Mouse (Mus musculus): ENCODE data around the gene Gm47289. TPM values are rescaled to one million over a fixed set of nuclear protein-coding genes. Genes with fewer than 3 reads are reported as not detected.

Gm47289 gene
- total and polyA plus RNA-seq, 2 experiments = not detected

- Histone ChIP-seq H3K27ac (replicated peaks; ENCODE audit: insufficient read depth, low read depth, low read length) (no peak overlapping the region), H3K36me3 (ENCODE audit: control insufficient read depth, insufficient read depth, low read length) (no peaks in the 10 kb centered on the region), H3K4me3 (ENCODE audit: insufficient read depth, low read depth, low read length) (no peak overlapping the region), H3K27me3 (ENCODE audit: control insufficient read depth, insufficient read depth, low read length) (no peaks in the 10 kb centered on the region), H3K79me2 (ENCODE audit: control insufficient read depth, insufficient read depth, low read length) (no peaks in the 10 kb centered on the region), H3K4me1 (ENCODE audit: control insufficient read depth, insufficient read depth, low read length) (no peaks in the 10 kb centered on the region), H3K9ac (ENCODE audit: low read depth, low read length) (no peak overlapping the region)
- DNase-seq (ENCODE audit: extremely low read depth, low read depth, low spot score) = no peak
- TF ChIP-seq CTCF (IDR thresholded peaks at IDR 0.05; ENCODE audit: low read depth, low read length) = no peak
- TF ChIP-seq POLR2A (IDR thresholded peaks at IDR 0.05; ENCODE audit: extremely low read depth, insufficient read depth, low read length) = no peak
- WGBS = 84% methylated on average over 18 of the region's 18 CpGs
Measured at GRCm38 (mm10) chr9:119122596-119123369, 36.2 kb upstream of the Gm47289 start.

DNA sequence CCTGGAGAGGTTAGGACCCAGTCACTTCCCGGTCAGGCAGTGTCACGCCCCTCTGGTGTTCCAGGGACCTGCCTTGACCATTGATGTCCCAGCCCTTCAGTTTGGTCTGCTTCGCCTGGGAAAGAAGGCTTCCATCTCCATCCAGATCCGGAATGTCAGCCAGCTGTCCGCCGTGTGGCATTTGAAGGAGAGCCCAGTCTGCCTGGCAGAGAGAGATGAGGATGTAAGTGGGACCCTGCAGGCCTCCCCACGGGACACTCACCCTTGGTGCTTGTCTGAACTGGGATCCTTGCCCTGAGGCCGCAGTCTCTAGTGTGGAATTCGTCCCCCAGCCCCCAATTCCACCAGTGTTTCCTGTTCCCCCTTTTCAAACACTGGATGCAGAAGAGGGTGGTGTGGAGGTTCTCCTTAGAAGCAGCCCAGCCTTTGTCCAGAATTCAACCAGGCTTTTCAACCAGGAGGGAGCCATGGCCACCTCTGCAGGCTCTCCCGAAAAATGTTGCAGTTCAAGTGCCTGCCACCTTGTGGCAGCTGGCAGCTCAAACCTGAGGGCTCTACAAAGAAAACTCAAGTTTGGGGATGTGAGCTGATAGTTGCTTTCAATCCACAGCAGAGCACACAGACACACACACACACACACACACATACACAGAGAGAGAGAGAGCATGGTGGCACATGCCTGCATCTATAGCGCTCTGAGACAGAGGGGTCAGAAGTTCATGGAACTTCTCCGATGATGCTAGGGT lies 30.4 kb upstream of the Gm47289 start:
- H3K9ac ChIP-seq (ENCODE audit: low read depth, low read length) = no peak overlapping the region
- 82% methylated on average over 12 of the region's 12 CpGs for WGBS
- TF ChIP-seq POLR2A (IDR thresholded peaks at IDR 0.05; ENCODE audit: extremely low read depth, insufficient read depth, low read length) (no peak), CTCF (IDR thresholded peaks at IDR 0.05; ENCODE audit: low read depth, low read length) (no peak)
- H3K27me3 ChIP-seq (ENCODE audit: control insufficient read depth, insufficient read depth, low read length) = no peaks in the 10 kb centered on the region
- no peak overlapping the region for H3K27ac ChIP-seq (replicated peaks; ENCODE audit: insufficient read depth, low read depth, low read length)
- H3K36me3 ChIP-seq (ENCODE audit: control insufficient read depth, insufficient read depth, low read length) = no peaks in the 10 kb centered on the region
- H3K79me2 ChIP-seq (ENCODE audit: control insufficient read depth, insufficient read depth, low read length) = no peaks in the 10 kb centered on the region
- H3K4me1 ChIP-seq (ENCODE audit: control insufficient read depth, insufficient read depth, low read length) = no peaks in the 10 kb centered on the region
- DNase-seq (ENCODE audit: extremely low read depth, low read depth, low spot score) = no peak
- no peak overlapping the region for H3K4me3 ChIP-seq (ENCODE audit: insufficient read depth, low read depth, low read length)

DNA sequence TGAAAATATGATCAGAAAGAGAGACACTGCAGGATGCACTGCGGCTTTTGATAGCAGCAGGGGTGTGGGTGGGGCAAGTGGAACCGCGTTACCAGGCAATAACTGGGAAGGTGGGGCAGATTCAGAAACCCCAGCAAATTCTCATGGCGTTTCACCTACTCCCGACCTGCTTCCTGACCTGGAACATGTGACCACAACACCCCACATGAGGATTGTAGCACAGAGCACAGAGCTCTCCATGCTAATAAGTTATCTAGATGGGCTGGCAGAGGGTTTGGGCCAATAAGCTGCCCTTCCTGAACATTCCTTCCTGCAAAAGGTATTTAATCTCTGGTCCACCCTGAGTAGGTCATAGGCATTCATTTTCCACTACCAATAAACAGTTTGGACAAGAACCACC lies 28.3 kb upstream of the Gm47289 start:
- Histone ChIP-seq H3K79me2 (ENCODE audit: control insufficient read depth, insufficient read depth, low read length) (no peaks in the 10 kb centered on the region), H3K36me3 (ENCODE audit: control insufficient read depth, insufficient read depth, low read length) (no peaks in the 10 kb centered on the region), H3K4me3 (ENCODE audit: insufficient read depth, low read depth, low read length) (no peak overlapping the region), H3K4me1 (ENCODE audit: control insufficient read depth, insufficient read depth, low read length) (no peaks in the 10 kb centered on the region), H3K27me3 (ENCODE audit: control insufficient read depth, insufficient read depth, low read length) (no peaks in the 10 kb centered on the region), H3K27ac (replicated peaks; ENCODE audit: insufficient read depth, low read depth, low read length) (no peak overlapping the region), H3K9ac (ENCODE audit: low read depth, low read length) (no peak overlapping the region)
- 58% methylated on average over 5 of the region's 5 CpGs for WGBS
- TF ChIP-seq POLR2A (IDR thresholded peaks at IDR 0.05; ENCODE audit: extremely low read depth, insufficient read depth, low read length) = no peak
- TF ChIP-seq CTCF (IDR thresholded peaks at IDR 0.05; ENCODE audit: low read depth, low read length) = no peak
- no peak for DNase-seq (ENCODE audit: extremely low read depth, low read depth, low spot score)

GRCm38 (mm10) chr9:119138836-119139235 lies 20.1 kb upstream of the Gm47289 start:
- H3K36me3 ChIP-seq (ENCODE audit: control insufficient read depth, insufficient read depth, low read length) = no peaks in the 10 kb centered on the region
- H3K27me3 ChIP-seq (ENCODE audit: control insufficient read depth, insufficient read depth, low read length) = no peaks in the 10 kb centered on the region
- TF ChIP-seq POLR2A (IDR thresholded peaks at IDR 0.05; ENCODE audit: extremely low read depth, insufficient read depth, low read length) (no peak), CTCF (IDR thresholded peaks at IDR 0.05; ENCODE audit: low read depth, low read length) (no peak)
- no peak overlapping the region for H3K9ac ChIP-seq (ENCODE audit: low read depth, low read length)
- no peaks in the 10 kb centered on the region for H3K79me2 ChIP-seq (ENCODE audit: control insufficient read depth, insufficient read depth, low read length)
- no peaks in the 10 kb centered on the region for H3K4me1 ChIP-seq (ENCODE audit: control insufficient read depth, insufficient read depth, low read length)
- H3K27ac ChIP-seq (replicated peaks; ENCODE audit: insufficient read depth, low read depth, low read length) = no peak overlapping the region
- 89% methylated on average over 2 of the region's 2 CpGs for WGBS
- no peak overlapping the region for H3K4me3 ChIP-seq (ENCODE audit: insufficient read depth, low read depth, low read length)
- no peak for DNase-seq (ENCODE audit: extremely low read depth, low read depth, low spot score)

- TF ChIP-seq POLR2A (IDR thresholded peaks at IDR 0.05; ENCODE audit: extremely low read depth, insufficient read depth, low read length) = no peak
- TF ChIP-seq CTCF (IDR thresholded peaks at IDR 0.05; ENCODE audit: low read depth, low read length) = no peak
- Histone ChIP-seq H3K9ac (ENCODE audit: low read depth, low read length) (no peak overlapping the region), H3K27ac (replicated peaks; ENCODE audit: insufficient read depth, low read depth, low read length) (no peak overlapping the region), H3K79me2 (ENCODE audit: control insufficient read depth, insufficient read depth, low read length) (no peaks in the 10 kb centered on the region), H3K36me3 (ENCODE audit: control insufficient read depth, insufficient read depth, low read length) (no peaks in the 10 kb centered on the region), H3K4me1 (ENCODE audit: control insufficient read depth, insufficient read depth, low read length) (no peaks in the 10 kb centered on the region; the same call in 1 of the 2 replicates), H3K4me3 (ENCODE audit: insufficient read depth, low read depth, low read length) (no peak overlapping the region), H3K27me3 (ENCODE audit: control insufficient read depth, insufficient read depth, low read length) (no peaks in the 10 kb centered on the region)
- DNase-seq (ENCODE audit: extremely low read depth, low read depth, low spot score) = peak; percentile 53
- WGBS = 29% methylated on average over 5 of the region's 5 CpGs
Measured at GRCm38 (mm10) chr9:119142066-119142465, 16.9 kb upstream of the Gm47289 start.
